Mouse (Mus musculus) urinary bladder, postnatal 4 days (tissue): ENCODE measurements around the gene Gm20517.

Source experiments
- DNase-seq, 2 experiments: peaks; one replicate each; pipeline ENCODE4 v3.0.0; 2021 to 2022; ENCODE audit warnings: low spot score in 2 of 2

Gene Gm20517

GRCm38 (mm10) chr17:47676581-47676980, 65.2 kb downstream of the Gm20517 start:
- DNase-seq, result peak in 1 of 2 experiments; percentile 72

GRCm38 (mm10) chr17:47678238-47678637, 66.8 kb downstream of the Gm20517 start:
- DNase-seq, result no peak

- DNase-seq, result no peak
These were observed 67.3 kb downstream of the Gm20517 start for GRCm38 (mm10) chr17:47678702-47679101.

GRCm38 (mm10) chr17:47682836-47683235, 71.4 kb downstream of the Gm20517 start:
- no peak for DNase-seq

GRCm38 (mm10) chr17:47687409-47688343, 76.3 kb downstream of the Gm20517 start:
- DNase-seq, result peak; percentile 90 to 95

- no peak for DNase-seq
These were observed 76.9 kb downstream of the Gm20517 start, which contains the start of gene Tomm6 for GRCm38 (mm10) chr17:47688344-47688607. Gene Tomm6, minus strand, starts transcription at chr17:47688386.

- peak; percentile 72 to 78 for DNase-seq
These were observed 77.5 kb downstream of the Gm20517 start, which contains the start of gene Frs3 for GRCm38 (mm10) chr17:47688608-47689575. Gene Frs3, plus strand, starts transcription at chr17:47689030.

GRCm38 (mm10) chr17:47689894-47690293, 78.5 kb downstream of the Gm20517 start:
- DNase-seq, result no peak

- DNase-seq, result no peak
These were observed 80.3 kb downstream of the Gm20517 start for GRCm38 (mm10) chr17:47691650-47692049.

GRCm38 (mm10) chr17:47693671-47694441, 82.5 kb downstream of the Gm20517 start:
- no peak for DNase-seq

GRCm38 (mm10) chr17:47694442-47694502, 82.9 kb downstream of the Gm20517 start, which contains the start of gene Gm21981:
Gene Gm21981, minus strand, starts transcription at chr17:47694455.
- DNase-seq, result no peak

- peak; percentile 96 to 98 for DNase-seq
These were observed 83.3 kb downstream of the Gm20517 start, which contains the start of gene Prickle4 for GRCm38 (mm10) chr17:47694503-47695336. Gene Prickle4, minus strand, starts transcription at chr17:47694736.

GRCm38 (mm10) chr17:47695337-47695710, 83.9 kb downstream of the Gm20517 start:
- DNase-seq, result no peak

GRCm38 (mm10) chr17:47698156-47698555, 86.8 kb downstream of the Gm20517 start:
- no peak for DNase-seq

- DNase-seq, result no peak
These were observed 87.7 kb downstream of the Gm20517 start for GRCm38 (mm10) chr17:47699055-47699454.

GRCm38 (mm10) chr17:47701793-47702192, 90.4 kb downstream of the Gm20517 start:
- no peak for DNase-seq

- no peak for DNase-seq
These were observed 91.4 kb downstream of the Gm20517 start for GRCm38 (mm10) chr17:47702548-47703345.

GRCm38 (mm10) chr17:47703556-47703955, 92.2 kb downstream of the Gm20517 start:
- no peak for DNase-seq

- DNase-seq, result no peak
These were observed 93.3 kb downstream of the Gm20517 start for GRCm38 (mm10) chr17:47704692-47705091.

GRCm38 (mm10) chr17:47706196-47706595, 94.8 kb downstream of the Gm20517 start:
- no peak for DNase-seq
